Mouse (Mus musculus) kidney, postnatal 4 days (tissue): ENCODE results near the gene 3110040M04Rik.
"Not testable (repeated sequence)": the region's sequence is repeated elsewhere in the genome, so short reads cannot be mapped to it uniquely, and the experiment has no call there.

Experiments
- DNase-seq, 2 experiments: peaks; one replicate each; pipeline ENCODE4 v3.0.0; 2021; ENCODE audit warnings: mixed read lengths in 2 of 2

Gene 3110040M04Rik

DNA sequence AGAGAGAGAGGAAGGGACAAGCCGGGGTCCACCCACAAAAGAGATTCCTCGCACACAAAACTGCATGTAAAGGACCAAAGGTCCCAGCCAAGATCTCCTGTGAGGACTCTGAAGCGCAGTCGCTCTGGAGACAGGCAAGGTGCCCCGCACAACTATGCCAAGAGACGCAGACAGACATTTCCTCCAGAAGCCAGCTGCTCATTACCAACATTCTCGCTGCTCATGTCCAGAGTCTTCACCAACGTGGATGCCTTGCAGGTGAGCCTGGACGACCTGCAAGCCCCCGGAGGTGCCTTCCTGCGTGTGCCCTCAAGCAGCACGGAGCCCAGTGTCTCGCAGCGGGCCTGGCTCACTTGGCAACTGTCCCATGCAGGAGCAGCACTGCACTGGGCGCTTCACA is 11.2 kb upstream of the 3110040M04Rik start:
- DNase-seq: not testable (repeated sequence)

DNA sequence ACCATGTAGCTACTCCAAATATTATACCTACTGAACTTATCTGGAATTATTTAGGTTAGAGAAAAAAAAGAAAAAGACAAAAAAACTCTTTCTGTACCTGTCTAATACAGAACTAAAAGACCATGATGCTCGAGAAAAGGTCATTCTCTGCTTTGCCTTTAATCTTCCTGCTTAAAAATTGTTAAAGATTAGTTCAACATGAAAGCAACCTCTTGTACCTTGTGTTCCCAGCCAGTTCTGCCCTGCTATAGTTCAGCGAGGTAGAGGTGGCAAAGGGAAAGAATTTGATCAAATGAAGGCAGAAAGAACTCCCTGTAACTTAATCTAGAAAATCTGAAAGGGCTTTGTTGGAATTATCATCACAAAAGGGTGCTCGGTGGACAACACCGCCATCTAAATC is 7.9 kb upstream of the 3110040M04Rik start:
- not testable (repeated sequence) for DNase-seq

DNA sequence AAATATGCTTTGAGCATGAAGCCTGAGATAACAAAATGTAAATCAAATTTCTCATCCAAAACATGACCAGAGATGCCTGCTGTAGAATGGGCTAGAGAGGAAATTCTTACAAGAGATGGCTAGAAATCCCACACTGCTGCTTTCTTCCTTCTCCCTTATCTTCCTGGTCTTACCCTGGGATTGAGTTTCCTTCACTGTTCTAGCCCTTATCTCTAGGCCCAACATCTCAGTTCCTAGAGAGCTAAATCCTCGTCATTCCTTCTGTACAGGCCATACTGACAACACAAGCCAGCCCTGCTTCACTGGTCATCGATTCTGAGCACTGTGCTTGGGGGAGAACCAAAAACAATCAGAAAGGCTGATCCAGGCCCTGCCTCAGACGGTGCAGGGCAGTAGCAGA is 7.2 kb upstream of the 3110040M04Rik start:
- DNase-seq: not testable (repeated sequence)

DNA sequence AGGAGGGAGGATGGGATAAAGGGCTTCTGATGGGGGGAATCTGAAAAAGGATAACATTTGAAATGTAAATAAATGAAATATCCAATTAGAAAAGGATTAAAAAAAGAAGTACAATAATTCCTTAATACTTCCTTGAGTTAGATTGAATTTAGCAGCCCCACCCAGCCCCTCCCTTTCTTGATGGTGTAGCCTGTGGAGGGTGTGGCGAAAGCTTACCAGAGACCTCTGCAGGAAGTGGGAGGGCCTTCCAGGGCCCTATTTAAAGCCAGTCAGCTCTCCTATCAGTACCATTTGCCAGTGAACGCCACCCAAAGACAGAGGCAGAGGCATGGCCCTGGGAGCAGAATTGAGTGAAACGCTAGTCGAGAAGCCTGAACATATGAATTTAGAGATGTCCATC is 5.8 kb upstream of the 3110040M04Rik start, which contains the start of gene Gm47995:
Gm47995 (plus strand) TSS at position 329 of the 400 bp plus-strand sequence.
- DNase-seq: not testable (repeated sequence)

GRCm38 (mm10) chr1:151200620-151201019 is 3.3 kb upstream of the 3110040M04Rik start:
- DNase-seq: not testable (repeated sequence)

DNA sequence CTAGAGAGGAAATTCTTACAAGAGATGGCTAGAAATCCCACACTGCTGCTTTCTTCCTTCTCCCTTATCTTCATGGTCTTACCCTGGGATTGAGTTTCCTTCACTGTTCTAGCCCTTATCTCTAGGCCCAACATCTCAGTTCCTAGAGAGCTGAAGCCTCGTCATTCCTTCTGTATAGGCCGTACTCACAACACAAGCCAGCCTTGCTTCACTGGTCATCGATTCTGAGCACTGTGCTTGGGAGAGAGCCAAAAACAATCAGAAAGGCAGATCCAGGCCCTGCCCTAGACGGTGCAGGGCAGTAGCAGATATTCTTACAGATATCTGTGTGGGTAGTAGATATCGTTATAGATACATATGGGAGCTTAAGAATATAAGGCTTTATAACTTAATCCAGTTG is 1.1 kb upstream of the 3110040M04Rik start:
- DNase-seq: not testable (repeated sequence)

GRCm38 (mm10) chr1:151208493-151208892 is 4.6 kb downstream of the 3110040M04Rik start:
- DNase-seq: not testable (repeated sequence)

- not testable (repeated sequence) for DNase-seq
These were observed 5.0 kb downstream of the 3110040M04Rik start for GRCm38 (mm10) chr1:151208944-151209343.

DNA sequence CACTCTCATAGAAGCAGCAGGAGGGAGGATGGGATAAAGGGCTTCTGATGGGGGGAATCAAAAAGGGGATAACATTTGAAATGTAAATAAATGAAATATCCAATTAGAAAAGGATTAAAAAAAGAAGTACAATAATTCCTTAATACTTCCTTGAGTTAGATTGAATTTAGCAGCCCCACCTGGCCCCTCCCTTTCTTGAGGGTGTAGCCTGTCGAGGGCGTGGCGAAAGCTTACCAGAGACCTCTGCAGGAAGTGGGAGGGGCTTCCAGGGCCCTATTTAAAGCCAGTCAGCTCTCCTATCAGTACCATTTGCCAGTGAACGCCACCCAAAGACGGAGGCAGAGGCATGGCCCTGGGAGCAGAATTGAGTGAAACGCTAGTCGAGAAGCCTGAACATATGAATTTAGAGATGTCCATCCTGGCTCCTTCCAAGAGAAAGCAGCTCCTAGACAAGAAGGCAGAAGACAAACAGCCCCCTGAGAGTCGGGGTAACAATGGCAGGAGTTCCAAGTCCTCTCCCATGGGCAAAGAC is 6.0 kb downstream of the 3110040M04Rik start, which contains the start of gene Gm47996:
Gm47996 (plus strand) TSS at position 308 of the 532 bp plus-strand sequence.
- DNase-seq: not testable (repeated sequence)

DNA sequence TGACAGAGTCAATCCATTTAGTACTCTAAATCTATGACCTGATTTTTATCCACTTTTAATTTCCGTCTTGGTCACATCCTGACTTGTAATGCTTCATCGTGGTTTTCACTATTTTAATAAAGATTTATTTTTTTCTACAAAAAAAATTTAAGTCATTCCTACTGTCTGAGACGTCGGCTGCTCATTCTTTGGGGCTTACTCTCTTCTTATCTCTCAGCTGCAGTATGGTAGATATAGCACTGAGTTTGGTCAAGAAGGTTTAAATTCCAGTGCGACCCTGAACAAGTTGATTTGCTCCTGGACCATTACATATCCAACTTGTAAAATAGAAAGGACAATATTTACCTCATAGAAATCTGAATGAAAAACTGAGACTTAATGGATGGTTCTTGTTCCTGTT is 7.7 kb downstream of the 3110040M04Rik start:
- not testable (repeated sequence) for DNase-seq

GRCm38 (mm10) chr1:151214862-151215261 is 10.9 kb downstream of the 3110040M04Rik start:
- no peak for DNase-seq

- DNase-seq: peak in 1 of 2 experiments; percentile 22
These were observed 12.1 kb downstream of the 3110040M04Rik start for GRCm38 (mm10) chr1:151215985-151216384.

GRCm38 (mm10) chr1:151216417-151216816 is 12.5 kb downstream of the 3110040M04Rik start:
- DNase-seq: peak; percentile 42 to 66

DNA sequence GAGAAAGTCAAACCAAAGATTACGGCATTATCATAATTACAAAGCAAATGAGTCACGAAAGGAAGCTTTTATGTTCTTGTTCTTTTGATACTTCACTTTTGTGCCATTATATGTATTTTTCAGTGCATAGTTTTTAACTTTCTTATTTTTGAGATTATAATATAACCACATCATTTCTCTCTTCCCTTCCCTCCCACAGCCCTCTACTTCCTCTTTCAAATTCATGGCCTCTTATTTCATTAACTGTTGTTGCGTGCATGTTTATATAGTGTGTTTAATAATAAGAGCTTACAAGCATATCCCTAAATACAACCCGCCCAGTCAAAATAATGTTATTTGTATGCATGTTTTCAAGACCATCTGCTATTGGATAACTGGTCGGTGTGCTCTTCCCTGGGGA is 15.1 kb downstream of the 3110040M04Rik start:
- no peak for DNase-seq

DNA sequence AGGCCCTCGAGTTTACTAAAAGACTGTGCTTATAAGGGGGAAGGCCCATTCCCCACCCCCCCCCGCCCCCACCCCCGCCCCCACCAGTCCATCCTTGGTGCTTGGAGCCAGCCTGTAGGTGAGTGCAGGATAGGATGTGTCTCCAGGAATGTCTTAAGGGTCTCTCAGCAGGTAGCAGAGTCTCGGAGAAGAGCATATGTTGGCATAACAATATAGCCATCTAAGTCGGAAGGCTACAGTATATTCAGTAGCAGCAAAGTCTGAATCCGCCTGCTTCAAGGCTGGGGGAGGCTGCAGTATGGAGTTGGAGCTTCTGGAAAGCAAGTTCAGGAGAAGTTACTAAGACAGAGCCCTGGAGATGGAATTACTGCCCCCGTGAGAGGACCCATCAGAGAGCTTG is 16.2 kb downstream of the 3110040M04Rik start:
- no peak for DNase-seq

- DNase-seq: no peak
These were observed 18.8 kb downstream of the 3110040M04Rik start for GRCm38 (mm10) chr1:151222561-151223267.

DNA sequence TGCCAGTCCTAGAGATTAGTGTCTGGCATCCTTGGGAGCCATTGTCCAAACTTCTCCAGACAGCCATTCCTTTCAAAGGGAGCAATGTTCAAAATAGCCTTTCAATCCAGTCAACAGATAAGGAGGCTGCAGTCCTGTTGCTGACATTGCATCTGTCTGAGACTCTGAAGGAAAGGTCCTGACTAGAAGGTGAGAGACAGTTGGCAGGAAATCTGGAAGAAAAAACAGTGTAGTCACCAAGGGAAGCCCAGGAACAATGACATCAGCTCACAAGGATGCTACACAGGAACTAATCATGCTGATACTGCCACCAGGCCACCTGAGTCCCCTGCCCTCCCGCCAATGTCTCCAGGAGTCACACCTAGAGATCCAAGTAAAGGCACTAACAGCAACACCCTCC is 19.5 kb downstream of the 3110040M04Rik start:
- DNase-seq: no peak

- no peak for DNase-seq
These were observed 20.6 kb downstream of the 3110040M04Rik start for GRCm38 (mm10) chr1:151224536-151224935.

- no peak for DNase-seq
These were observed 23.6 kb downstream of the 3110040M04Rik start for GRCm38 (mm10) chr1:151227506-151227905.

GRCm38 (mm10) chr1:151228320-151228989 is 24.5 kb downstream of the 3110040M04Rik start:
- DNase-seq: no peak

DNA sequence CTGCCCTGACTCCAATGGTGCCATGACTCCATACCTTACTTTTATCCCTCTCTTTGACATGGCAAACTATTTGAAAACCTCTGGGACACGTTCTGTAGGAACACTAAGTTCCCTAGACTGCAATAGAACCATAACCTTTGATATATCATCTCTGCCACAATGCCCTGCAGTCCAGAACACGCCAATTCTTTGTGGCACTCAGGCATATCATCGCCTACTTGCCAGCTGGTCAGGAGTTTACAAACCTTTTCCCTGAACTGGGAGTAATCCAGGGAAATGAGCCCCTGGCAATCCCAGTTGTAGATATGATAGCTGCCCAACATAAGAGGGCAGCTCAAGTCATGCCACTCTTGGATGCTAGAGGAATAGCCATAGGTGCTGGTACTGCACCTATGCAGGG is 28.4 kb downstream of the 3110040M04Rik start:
- no peak for DNase-seq

DNA sequence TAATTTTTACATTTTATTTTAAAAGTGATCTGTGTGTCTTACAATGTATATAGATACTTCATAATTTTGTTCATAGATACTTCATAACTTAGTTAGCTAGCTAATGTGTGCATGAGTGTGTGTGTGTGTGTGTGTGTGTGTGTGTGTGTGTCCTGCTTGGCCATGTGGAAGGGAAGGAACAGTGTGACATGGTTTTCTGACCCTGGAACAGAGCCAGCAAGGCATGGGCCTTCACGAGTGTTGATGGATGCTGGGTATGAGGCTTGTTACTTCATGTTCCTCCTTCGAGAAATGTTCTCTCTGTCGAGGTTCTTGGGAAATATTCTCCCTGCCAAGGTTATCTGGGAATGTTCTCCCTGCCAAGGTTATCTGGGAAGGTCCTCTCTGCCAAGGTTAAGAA is 29.8 kb downstream of the 3110040M04Rik start:
- DNase-seq: no peak

DNA sequence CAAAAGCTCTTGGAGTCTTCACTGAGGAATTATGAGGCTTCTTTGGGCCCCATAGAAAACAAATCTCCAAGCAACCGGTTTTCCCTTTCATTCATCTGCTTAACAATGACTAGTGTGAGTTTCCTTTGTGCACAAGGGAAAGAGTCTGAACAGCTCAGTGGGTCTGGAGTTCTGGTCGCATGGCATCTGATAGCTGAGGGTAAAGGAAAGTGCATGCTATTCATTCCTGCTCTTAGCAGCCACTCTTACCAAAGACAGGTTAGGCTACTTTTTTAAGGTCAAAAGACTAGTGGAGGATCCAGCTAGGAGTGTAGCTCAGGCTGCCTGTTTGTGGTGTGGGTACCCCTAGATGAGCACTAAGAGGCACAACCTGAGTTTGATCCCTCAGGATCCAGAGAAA is 31.7 kb downstream of the 3110040M04Rik start:
- DNase-seq: no peak
